Mouse (Mus musculus): ENCODE results near the gene BB287469. TPM values are rescaled to one million over a fixed set of nuclear protein-coding genes. Genes with fewer than 3 reads are reported as not detected.
"Not testable (repeated sequence)": the region's sequence is repeated elsewhere in the genome, so short reads cannot be mapped to it uniquely, and the experiment has no call there.

The BB287469 gene
- total RNA-seq (2022) = not detected

DNA sequence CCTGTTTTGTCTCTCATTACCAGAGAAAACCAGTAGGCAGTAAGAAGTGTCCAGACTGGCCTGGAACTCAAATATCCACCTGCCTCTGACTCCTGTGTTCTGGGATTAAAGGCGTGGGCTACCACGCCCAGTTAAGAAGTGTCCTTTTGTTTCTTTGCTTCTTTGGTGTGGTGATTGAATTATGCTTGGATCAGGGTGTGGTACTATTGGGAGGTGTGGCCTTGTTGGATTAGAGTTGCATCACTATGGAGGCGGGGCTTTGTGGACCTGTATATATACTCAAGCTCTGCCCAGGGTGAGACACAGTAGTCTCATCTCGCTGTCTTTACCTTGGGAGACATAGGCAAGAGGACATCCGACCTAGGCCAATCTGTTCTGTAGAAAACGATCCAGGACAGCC is at the start of gene BB287469:
TSS of gene BB287469 (plus strand) at position 301 of the 400 bp plus-strand sequence.
- not testable (repeated sequence) for DNase-seq

DNA sequence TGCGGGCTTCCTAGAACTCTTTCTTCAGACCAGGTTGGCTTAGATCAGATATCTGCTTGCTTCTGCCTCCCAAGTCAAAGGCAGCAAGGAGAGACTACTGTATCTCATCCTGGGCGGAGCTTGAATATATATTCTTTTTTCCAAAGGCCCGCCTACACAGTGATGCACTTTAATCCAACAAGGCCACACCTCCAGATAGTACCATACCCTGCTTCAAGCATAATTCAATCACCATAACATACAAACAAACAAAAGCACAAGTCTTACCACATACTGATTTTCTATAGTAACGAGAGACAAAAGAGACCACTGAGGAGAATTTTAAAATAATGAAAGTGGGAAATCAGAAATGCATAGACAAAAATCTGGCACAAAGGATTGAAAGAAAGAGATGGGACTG is 40.7 kb upstream of the BB287469 start, which contains the start of gene Gm21319:
TSS of gene Gm21319 (minus strand) at position 101 of the 400 bp plus-strand sequence.
- not testable (repeated sequence) for DNase-seq

DNA sequence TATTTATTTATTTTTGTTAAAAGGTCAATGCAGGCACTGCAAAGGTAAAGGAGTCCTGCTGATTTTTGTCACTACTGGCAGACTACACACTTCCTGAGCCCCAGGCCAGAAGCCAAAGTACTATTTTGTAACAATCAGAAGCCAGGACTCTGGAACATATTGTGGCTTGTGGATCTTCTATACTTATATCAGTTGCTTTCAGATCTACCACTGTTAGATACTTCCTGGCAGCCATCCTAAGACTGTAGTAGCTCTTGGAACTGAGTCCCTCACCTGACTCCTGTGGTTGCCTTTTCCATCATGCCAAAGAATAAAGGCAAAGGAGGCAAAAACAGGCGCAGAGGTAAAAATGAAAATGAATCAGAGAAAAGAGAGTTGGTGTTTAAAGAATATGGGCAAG is 21.2 kb upstream of the BB287469 start, which contains the start of gene Gm21936:
TSS of gene Gm21936 (plus strand) at position 301 of the 400 bp plus-strand sequence.
- not testable (repeated sequence) for DNase-seq

DNA sequence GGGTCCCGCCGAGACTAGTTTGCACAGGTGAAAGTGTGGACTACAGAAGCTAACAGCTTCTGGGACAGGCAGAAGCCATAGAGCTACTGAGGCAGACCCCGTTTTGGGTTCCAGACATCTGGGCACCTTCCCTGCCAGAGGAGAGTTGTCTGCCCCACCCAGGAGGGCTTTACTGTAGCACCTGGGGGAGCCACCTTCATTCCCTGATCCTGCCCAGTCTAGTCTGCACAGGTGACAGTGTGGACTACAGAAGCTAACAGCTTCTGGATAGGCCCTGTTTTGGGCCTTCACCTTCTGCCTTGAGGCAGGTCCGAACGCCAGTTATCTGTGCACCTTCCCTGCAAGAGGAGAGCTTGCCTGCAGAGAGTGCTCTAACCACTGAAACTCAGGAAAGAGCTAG is 18.4 kb upstream of the BB287469 start:
- DNase-seq = not testable (repeated sequence)

DNA sequence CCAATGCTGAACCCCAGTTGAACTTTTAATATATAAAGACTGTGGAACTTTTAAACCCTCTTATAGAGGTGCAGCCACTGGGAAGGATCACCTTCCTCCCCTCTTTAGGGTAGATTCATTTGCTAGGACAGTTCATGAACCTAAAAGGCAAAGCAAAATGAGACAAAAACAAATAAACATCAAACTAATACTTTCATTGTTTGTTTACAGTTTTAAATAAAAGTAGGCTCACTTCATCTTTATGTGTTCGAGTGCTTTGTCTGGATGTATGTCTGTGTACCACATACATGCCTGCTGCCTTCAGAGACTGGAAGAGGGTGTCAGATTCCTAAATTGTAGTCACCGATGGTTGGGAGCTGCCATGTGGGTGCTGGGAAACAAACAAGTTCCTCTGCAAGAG is 25.9 kb downstream of the BB287469 start, which contains the start of gene Gm2001:
TSS of gene Gm2001 (minus strand) at position 101 of the 400 bp plus-strand sequence.
- not testable (repeated sequence) for DNase-seq

DNA sequence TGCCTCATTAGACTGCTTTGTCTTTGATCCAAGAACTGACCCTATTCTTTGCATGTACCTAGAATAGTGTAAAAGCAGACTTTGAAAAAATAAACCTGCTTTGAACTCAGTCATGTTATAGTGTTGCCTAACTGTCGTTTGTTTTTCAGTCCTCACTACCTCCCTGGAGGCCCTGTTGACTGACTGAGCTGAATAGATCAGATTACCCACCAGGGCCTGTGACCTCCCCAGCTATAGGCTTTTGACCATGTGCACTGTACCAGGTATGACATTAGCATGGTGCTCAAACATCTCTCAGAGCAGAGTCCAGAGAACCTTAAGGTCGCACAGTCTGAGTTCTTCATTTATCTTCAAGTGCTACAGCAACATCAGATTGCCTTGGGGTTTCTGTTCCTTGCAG is 34.3 kb downstream of the BB287469 start:
- DNase-seq = not testable (repeated sequence)

DNA sequence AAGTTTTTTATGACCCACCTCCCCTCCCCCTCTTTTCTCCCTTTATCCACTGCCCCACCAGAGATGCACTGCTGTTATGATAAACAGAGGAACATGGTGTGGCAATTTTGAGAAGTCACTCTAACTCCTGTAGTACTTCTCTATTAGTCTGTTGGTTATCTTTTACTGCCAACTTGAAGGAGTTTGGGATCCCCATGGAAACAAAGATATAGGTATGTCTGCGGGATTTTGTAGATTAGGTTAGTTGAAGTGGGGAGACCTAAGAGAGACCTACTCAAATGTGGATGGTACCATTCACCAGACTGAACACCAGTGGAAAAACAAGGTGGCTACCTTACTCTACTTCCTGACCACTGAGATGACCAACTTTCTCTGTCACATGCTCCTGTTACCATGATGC is 39.7 kb downstream of the BB287469 start:
- DNase-seq = not testable (repeated sequence)

DNA sequence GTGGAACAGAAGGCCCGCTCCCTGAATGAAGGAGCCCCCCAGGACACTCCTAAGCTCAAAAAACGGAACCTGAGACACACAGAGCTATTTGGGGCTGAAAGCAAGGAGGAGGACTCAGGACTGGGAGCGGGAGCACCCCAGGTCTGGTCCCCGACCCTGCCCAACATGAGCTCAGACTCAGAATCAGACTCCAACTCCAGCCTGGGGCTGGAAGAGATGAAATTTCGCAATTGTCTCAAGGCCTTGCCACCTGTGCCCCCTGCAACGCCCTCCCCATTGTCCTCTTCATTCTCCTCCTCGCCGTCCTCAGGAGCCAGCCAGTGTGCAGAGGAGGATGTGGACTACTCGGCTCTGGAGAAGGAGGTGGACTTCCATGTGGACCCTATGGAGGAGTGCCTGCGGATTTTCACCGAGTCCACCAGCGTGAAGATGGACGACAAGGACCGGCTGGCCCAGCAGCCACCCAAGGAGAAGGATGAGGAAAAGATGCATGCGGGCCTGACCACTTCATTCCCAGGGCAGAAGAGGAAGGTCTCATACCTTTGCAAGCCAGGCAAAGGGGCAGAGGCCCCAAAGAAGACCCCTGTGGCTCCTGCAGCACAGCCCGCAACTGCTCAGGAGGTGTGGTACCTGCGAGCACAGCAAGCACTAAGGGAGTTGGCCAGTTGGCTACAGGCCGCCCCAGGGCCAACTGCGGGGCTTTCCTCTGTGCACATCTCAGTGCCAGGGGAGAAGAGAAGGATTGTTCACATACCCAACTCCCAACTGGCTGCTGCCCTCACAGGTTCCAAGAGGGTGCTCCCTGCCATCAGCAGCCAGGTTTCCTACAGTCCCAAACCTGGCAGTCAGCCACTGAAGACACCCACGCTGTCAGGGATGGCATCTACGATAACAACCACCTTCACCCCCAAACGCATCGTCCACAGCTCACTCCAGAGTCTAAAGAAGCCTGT is 45.6 kb downstream of the BB287469 start:
- DNase-seq = not testable (repeated sequence)

DNA sequence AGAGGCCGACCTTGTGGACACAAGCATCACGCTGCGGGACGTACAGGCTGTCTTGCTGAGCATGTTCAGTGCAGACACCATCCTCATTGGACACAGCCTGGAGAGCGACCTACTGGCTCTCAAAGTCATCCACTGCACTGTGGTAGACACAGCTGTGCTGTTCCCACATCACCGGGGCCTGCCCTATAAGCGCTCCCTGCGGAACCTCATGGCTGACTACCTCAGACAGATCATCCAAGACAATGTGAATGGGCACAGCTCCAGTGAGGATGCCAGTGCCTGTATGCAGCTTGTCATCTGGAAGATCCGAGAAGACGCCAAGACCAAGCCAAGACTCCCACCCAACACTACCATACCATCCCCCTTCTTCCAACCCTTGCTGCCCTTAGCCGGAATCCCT is 47.3 kb downstream of the BB287469 start:
- not testable (repeated sequence) for DNase-seq

DNA sequence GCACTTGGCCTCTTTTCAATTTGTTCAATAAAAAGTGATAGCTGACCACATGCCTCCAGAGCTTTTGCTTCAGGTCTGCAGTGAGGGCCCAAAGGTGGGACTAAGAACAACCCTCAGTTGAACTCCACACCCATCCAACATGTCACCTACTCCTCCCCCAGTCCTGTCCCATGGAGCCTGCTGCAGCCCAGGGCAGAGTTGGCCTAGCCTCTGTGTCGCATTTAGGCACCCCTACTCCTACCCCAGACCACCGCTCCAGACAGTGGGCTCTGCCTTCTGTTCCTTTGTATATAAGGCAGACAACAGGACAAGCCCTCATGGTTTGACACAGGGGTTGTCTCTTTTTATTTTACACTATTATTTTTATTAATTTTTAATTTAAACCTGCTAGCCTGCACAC is 47.7 kb downstream of the BB287469 start:
- DNase-seq = not testable (repeated sequence)

Other genes with a start within 250 kb of the BB287469 start
- not detected for gene Oog1, start 213.9 kb upstream of the BB287469 start, total RNA-seq (2022)
- gene Gm4027, start 197.7 kb upstream of the BB287469 start, total RNA-seq (2022) = not detected
- gene Gm16381, start 172.0 kb upstream of the BB287469 start, total RNA-seq (2022) = not detected
- gene Gm21319, start 40.8 kb upstream of the BB287469 start, total RNA-seq (2022) = not detected
- gene Gm21936, start 21.1 kb upstream of the BB287469 start, total RNA-seq (2022) = not detected
- not detected for gene Gm2001, start 25.8 kb downstream of the BB287469 start, total RNA-seq (2022)
- gene Gm2016, start 57.5 kb downstream of the BB287469 start, total RNA-seq (2022) = not detected
- gene Gm2022, start 78.8 kb downstream of the BB287469 start, total RNA-seq (2022) = not detected
- gene Gm2035, start 103.3 kb downstream of the BB287469 start, total RNA-seq (2022) = not detected
- not detected for gene Gm2042, start 137.5 kb downstream of the BB287469 start, total RNA-seq (2022)
- gene Gm2075, start 195.3 kb downstream of the BB287469 start, total RNA-seq (2022) = not detected
- gene Gm6803, start 202.2 kb downstream of the BB287469 start, total RNA-seq (2022) = not detected
- not detected for gene Gm2056, start 210.4 kb downstream of the BB287469 start, total RNA-seq (2022)